Mouse (Mus musculus) lung, embryonic 16.5 days (tissue): ENCODE results near the gene Txlna. TPM values are rescaled to one million over a fixed set of nuclear protein-coding genes. Genes with fewer than 3 reads are reported as not detected.

Experiments
- ATAC-seq: fragments of 200-750 bp; cut with Nextera tagmentation; 2 replicates; pipeline ENCODE4 v1.8.0; 2017; ENCODE audit warnings: low read depth, mild to moderate bottlenecking, moderate library complexity
- H3K27ac ChIP-seq: fragments of 300-500 bp; sonication (generic); 2 replicates; pipeline ENCODE4 v1.5.1; 2014; ENCODE audit warnings: mild to moderate bottlenecking, control low read depth, low read length
- H3K27me3 ChIP-seq: fragments of 300-500 bp; sonication (generic); 2 replicates; pipeline ENCODE4 v1.6.1; 2014; ENCODE audit warnings: low read depth, low read length, mixed read lengths; ENCODE audit not compliant: control insufficient read depth, insufficient read depth
- H3K36me3 ChIP-seq: fragments of 300-500 bp; sonication (generic); 2 replicates; pipeline ENCODE4 v1.6.1; 2014; ENCODE audit warnings: low read length; ENCODE audit not compliant: control insufficient read depth, insufficient read depth
- H3K4me1 ChIP-seq: fragments of 300-500 bp; sonication (generic); replicated peaks from 2 replicates; pipeline ENCODE4 v1.6.1; 2014; ENCODE audit warnings: low read length, mixed read lengths; ENCODE audit not compliant: control insufficient read depth, insufficient read depth
- H3K4me2 ChIP-seq: fragments of 300-500 bp; sonication (generic); 2 replicates; pipeline ENCODE4 v1.6.1; 2014; ENCODE audit warnings: low read depth, low read length, control low read depth
- H3K4me3 ChIP-seq: fragments of 300-500 bp; sonication (generic); 2 replicates; pipeline ENCODE4 v1.5.1; 2014; ENCODE audit warnings: mild to moderate bottlenecking, low read length, control low read depth
- H3K9ac ChIP-seq: fragments of 300-500 bp; sonication (generic); 2 replicates; pipeline ENCODE4 v1.6.1; 2014; ENCODE audit warnings: low read length, control low read depth
- H3K9me3 ChIP-seq: fragments of 300-500 bp; sonication (generic); 2 replicates; pipeline ENCODE4 v1.6.1; 2016; ENCODE audit warnings: low read length; ENCODE audit not compliant: control insufficient read depth
- WGBS: fragments of 180-500 bp; shearing (Covaris S2); extraction: QIAGEN DNeasy Blood & Tissue Kit; methylation state at CpG from one replicate; pipeline ENCODE4 v1.1.7; 2014; 5-methylcytosine and 5-hydroxymethylcytosine counted together
- polyA plus RNA-seq: library from polyadenylated mRNA; unstranded; fragments of >200 nt; fragmentation: Nextera tagmentation; extraction: Ambion mirVana; gene quantifications from 2 replicates; pipeline ENCODE4 v1.2.1, GENCODE M21; 2015

The Txlna gene
- polyA plus RNA-seq, 1 experiment from 2014 or later: 80.4 TPM

- peak overlapping the region; percentile 69 for H3K9ac ChIP-seq
- peak overlapping the region; percentile 55 for H3K4me3 ChIP-seq
- H3K9me3 ChIP-seq: no peaks in the 10 kb centered on the region
- no peaks in the 10 kb centered on the region for H3K36me3 ChIP-seq
- peak overlapping the region; percentile 76 for H3K4me2 ChIP-seq
- H3K27me3 ChIP-seq: no peaks in the 10 kb centered on the region
- WGBS: 1% methylated on average over 36 of the region's 36 CpGs
- peak; percentile 81 for ATAC-seq
- peak overlapping the region; percentile 71 for H3K27ac ChIP-seq
- peaks cover 3% of the 10 kb centered on the region for H3K4me1 ChIP-seq
These were observed 55.8 kb downstream of the Txlna start for GRCm38 (mm10) chr4:129584884-129585608.

DNA sequence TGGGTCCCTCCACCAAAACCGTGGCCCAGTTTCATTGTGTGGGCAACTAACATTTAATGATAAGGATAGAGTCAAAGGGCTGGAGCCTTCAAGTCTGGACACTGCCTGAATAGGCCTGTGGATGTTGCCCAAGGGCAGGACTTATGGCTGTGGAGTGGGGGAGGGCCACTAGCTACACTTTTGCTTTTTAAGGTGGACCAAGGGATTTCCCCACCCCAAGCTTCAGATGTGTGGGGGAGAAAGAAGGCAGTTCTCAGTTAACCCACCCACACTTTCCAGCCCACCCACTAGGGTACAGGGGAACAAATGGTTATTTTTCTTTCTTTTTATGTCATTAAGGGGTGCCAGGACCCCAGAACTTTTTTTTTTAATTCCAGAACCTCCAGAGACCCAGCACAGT, 56.5 kb downstream of the Txlna start:
- WGBS: 63% methylated on average over 1 of the region's 1 CpGs
- Histone ChIP-seq H3K36me3 (no peaks in the 10 kb centered on the region), H3K4me3 (peak overlapping the region; percentile 55), H3K27ac (peak overlapping the region; percentile 71; the same call in 1 of the 2 replicates), H3K9me3 (no peaks in the 10 kb centered on the region), H3K9ac (peak overlapping the region; percentile 69), H3K4me1 (peaks cover 3% of the 10 kb centered on the region), H3K4me2 (peak overlapping the region; percentile 76), H3K27me3 (no peaks in the 10 kb centered on the region)
- ATAC-seq: no peak

DNA sequence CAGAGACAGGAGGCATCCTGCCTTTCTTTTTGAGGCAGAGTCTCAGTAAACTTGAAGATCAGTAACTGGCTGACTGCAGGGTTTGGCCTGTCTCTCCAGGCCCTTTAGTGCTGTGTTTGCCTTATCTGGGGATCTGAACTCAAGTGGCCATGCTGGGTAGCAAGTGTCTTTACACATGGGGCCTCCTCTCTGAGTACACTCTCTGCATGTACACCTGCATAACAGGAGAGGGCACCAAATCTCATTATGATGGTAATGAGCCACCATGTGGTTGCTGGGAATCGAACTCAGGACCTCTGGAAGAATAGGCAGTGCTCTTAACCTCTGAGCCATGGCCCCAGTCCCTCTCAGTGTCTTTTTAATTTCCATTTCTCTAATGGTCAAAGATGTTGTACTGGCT, 58.6 kb downstream of the Txlna start:
- ATAC-seq: no peak
- Histone ChIP-seq H3K4me2 (no peak overlapping the region), H3K9ac (no peak overlapping the region), H3K4me3 (no peak overlapping the region), H3K27ac (no peak overlapping the region), H3K4me1 (peaks cover 5% of the 10 kb centered on the region), H3K36me3 (no peaks in the 10 kb centered on the region), H3K27me3 (no peaks in the 10 kb centered on the region), H3K9me3 (no peaks in the 10 kb centered on the region)
- WGBS: 75% methylated on average over 1 of the region's 1 CpGs

- no peak overlapping the region for H3K4me2 ChIP-seq
- H3K4me1 ChIP-seq: peaks cover 8% of the 10 kb centered on the region
- no peak for ATAC-seq
- no peak overlapping the region for H3K9ac ChIP-seq
- no peaks in the 10 kb centered on the region; the same call in 1 of the 2 replicates for H3K27me3 ChIP-seq
- H3K4me3 ChIP-seq: no peak overlapping the region
- no peaks in the 10 kb centered on the region for H3K36me3 ChIP-seq
- H3K9me3 ChIP-seq: no peaks in the 10 kb centered on the region
- WGBS: 56% methylated on average over 7 of the region's 7 CpGs
- no peak overlapping the region for H3K27ac ChIP-seq
These were observed 60.5 kb downstream of the Txlna start for GRCm38 (mm10) chr4:129580347-129580746.

DNA sequence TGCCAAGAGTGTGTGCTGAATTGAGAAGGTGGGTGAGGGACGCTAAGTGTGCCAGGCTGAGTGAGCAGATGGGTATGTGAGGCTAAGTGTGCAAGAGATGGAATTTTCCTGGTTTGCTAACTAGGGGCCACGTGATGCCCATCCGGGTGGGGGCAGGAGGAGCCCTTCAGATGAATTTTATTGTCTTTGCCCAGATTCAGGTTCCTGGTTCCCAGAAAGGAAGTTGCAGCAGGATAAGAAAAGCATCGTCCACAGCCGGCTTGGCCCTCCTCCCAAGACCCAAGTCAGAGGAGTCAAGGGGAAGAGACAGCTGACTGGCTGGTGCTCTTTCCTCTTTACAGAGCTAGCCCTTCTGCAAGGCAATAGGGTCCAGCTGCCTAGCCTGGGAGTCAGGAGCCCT, 62.4 kb downstream of the Txlna start, which contains the start of gene Fam167b:
Gene Fam167b (minus strand): TSS at position 84 of the 400 bp plus-strand sequence.
- peak; percentile 47; the same call in 1 of the 2 replicates for ATAC-seq
- H3K4me1 ChIP-seq: peaks cover 5% of the 10 kb centered on the region; the same call in 1 of the 2 replicates
- H3K36me3 ChIP-seq: no peaks in the 10 kb centered on the region
- 64% methylated on average over 5 of the region's 5 CpGs for WGBS
- H3K4me3 ChIP-seq: no peak within 1 kb of the TSS
- no peaks in the 10 kb centered on the region; the same call in 1 of the 2 replicates for H3K27me3 ChIP-seq
- no peaks in the 10 kb centered on the region for H3K9me3 ChIP-seq
- H3K9ac ChIP-seq: no peak within 1 kb of the TSS
- peak within 1 kb of the TSS; percentile 36; the same call in 1 of the 2 replicates for H3K4me2 ChIP-seq
- peak within 1 kb of the TSS; percentile 52 for H3K27ac ChIP-seq

DNA sequence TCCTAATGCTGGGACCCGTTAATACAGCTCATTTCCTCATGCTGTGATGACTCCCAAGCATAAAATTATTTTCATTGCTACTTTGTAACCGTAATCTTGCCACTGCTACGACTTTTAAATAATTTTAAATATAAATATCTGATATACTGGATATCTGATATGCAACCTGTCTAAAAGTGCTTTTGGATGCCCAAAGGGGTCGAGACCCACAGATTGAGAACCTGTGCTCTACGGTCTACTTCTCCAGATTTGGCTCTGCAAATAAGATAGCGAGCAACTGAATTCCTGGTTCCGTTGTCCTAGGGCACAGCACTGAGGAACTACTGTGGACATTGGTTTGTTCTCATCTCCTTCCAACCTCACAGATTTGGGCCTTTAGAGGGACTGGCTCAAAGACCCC, 63.2 kb downstream of the Txlna start:
- no peak overlapping the region for H3K27ac ChIP-seq
- H3K9ac ChIP-seq: no peak overlapping the region
- peaks cover 5% of the 10 kb centered on the region; the same call in 1 of the 2 replicates for H3K4me1 ChIP-seq
- WGBS: 74% methylated on average over 7 of the region's 7 CpGs
- no peaks in the 10 kb centered on the region; the same call in 1 of the 2 replicates for H3K27me3 ChIP-seq
- no peak overlapping the region for H3K4me2 ChIP-seq
- H3K9me3 ChIP-seq: no peaks in the 10 kb centered on the region
- H3K4me3 ChIP-seq: no peak overlapping the region
- ATAC-seq: no peak
- no peaks in the 10 kb centered on the region for H3K36me3 ChIP-seq

- H3K9ac ChIP-seq: peak overlapping the region; percentile 49; the same call in 1 of the 2 replicates
- H3K4me3 ChIP-seq: peak overlapping the region; percentile 6; the same call in 1 of the 2 replicates
These were observed 63.9 kb downstream of the Txlna start for GRCm38 (mm10) chr4:129576863-129577491.

More at GRCm38 (mm10) chr4:129576863-129577491, 63.9 kb downstream of the Txlna start:
- ATAC-seq: peak; percentile 46; the same call in 1 of the 2 replicates
- Histone ChIP-seq H3K27me3 (no peaks in the 10 kb centered on the region; the same call in 1 of the 2 replicates), H3K9me3 (no peaks in the 10 kb centered on the region), H3K36me3 (no peaks in the 10 kb centered on the region), H3K4me2 (peak overlapping the region; percentile 36), H3K4me1 (peaks cover 5% of the 10 kb centered on the region; the same call in 1 of the 2 replicates), H3K27ac (no peak overlapping the region)
- 30% methylated on average over 21 of the region's 21 CpGs for WGBS
